Mouse (Mus musculus): ENCODE data around the gene Rorc. TPM values are rescaled to one million over a fixed set of nuclear protein-coding genes. Genes with fewer than 3 reads are reported as not detected.

Gene Rorc
- polyA plus RNA-seq, 1 experiment from 2014 or later = not detected

DNA sequence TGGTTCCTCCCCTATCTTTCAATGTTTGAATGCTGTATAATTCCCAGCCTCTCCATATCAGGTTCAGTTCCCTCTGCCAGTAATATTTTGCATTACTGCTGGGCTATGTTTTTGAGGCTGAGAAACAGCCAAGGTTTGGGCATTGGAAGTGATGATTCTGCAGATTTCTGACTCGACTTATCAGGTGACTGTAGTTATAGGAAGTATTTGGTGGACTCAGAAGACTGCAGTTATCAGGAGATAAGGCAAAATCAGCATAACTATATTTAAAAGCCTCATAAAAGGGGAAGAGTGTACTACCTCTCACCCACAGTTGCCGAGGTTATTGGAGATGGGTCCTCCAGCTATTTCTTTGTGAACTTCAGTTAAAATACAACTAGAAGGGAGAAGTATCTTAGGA lies 58.4 kb downstream of the Rorc start:
- Histone ChIP-seq H3K27ac (no peak overlapping the region), H3K36me3 (ENCODE audit: inconsistent target) (no peaks in the 10 kb centered on the region), H3K4me3 (ENCODE audit: inconsistent target) (no peak overlapping the region), H3K79me2 (ENCODE audit: inconsistent target) (no peaks in the 10 kb centered on the region)
- WGBS (ENCODE audit: missing documents) = 12% methylated on average over 2 of the region's 2 CpGs

DNA sequence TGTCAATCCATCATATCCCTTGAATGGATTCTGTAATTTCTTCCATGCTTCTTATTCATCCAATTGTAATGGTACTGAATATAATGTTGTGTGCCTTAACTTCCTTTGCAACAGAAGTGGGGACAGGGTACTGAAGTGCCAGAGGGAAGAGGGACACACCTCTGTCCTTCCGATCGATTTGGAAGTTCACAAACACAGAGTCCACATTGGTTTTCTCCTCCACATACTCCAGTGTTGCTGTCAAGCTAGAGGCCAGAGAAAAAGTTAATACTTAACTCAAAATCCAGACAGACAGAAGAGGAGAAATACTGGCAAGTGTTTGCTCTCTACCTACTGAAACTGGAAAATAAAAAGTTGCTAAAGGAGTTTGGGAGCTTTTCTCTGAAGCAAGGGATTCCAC lies 61.7 kb downstream of the Rorc start:
- H3K79me2 ChIP-seq (ENCODE audit: inconsistent target) = no peaks in the 10 kb centered on the region
- 92% methylated on average over 2 of the region's 2 CpGs for WGBS (ENCODE audit: missing documents)
- no peak overlapping the region for H3K4me3 ChIP-seq (ENCODE audit: inconsistent target)
- H3K36me3 ChIP-seq (ENCODE audit: inconsistent target) = no peaks in the 10 kb centered on the region
- no peak overlapping the region for H3K27ac ChIP-seq

DNA sequence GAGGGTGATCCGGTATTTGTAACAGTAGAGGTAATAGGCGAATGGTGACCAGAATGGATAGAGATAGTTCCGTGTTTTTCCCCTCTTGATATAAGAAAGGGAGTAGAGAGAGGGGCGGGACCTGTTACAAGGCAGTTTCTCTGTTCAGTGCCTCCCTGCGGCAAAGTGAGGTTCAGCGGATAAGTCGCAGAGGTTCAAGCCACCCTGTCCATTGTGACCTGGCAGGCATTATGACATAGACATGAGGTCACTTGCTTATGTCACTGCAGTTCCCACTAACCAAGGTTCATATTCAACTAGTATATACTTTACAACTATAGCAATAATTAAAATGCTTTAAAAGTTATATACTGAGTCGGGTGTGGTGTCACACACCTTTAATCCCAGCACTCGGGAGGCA lies 63.8 kb downstream of the Rorc start:
- H3K27ac ChIP-seq = no peak overlapping the region
- 92% methylated on average over 9 of the region's 9 CpGs for WGBS (ENCODE audit: missing documents)
- no peak overlapping the region for H3K4me3 ChIP-seq (ENCODE audit: inconsistent target)
- no peaks in the 10 kb centered on the region for H3K79me2 ChIP-seq (ENCODE audit: inconsistent target)
- H3K36me3 ChIP-seq (ENCODE audit: inconsistent target) = no peaks in the 10 kb centered on the region

- Histone ChIP-seq H3K36me3 (ENCODE audit: inconsistent target) (peaks cover 11% of the 10 kb centered on the region; the same call in 1 of the 2 replicates), H3K4me3 (ENCODE audit: inconsistent target) (no peak overlapping the region), H3K79me2 (ENCODE audit: inconsistent target) (peaks cover 16% of the 10 kb centered on the region), H3K27ac (no peak overlapping the region)
- whole genome bisulfite sequencing (ENCODE audit: missing documents) = 58% methylated on average over 3 of the region's 3 CpGs
These were observed 68.6 kb downstream of the Rorc start for GRCm38 (mm10) chr3:94441182-94441581.

DNA sequence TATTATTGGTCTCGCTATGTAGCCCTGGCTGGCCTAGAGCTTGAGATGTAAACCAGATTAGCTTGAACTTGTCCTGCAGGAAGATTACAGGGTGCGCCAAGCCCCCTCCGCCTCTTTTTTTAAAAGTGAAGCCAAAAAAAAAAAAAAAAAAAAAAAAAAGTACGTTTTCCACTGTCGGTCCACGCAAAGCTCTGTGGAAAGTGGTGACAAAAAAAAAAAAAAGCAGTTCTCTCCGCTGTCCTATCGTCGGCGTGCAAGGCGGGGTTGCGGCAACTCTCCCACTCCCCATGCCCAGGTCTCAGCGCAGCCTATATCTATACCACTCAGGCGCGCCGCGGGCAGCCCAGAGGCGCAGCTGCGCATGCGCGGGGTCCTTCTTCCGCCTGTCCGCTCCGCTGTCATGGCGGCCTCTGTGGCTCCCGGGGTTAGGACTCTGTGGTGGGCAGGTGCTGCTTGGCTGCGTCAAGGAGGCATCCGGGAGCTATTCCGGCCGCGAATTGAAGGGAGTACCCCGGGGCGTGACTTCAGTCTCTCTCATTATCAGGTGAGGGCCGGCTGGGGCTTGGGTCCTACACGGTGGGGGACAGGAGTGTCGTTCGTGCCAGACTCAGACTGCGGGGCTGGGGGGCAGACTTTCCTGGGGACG lies 70.5 kb downstream of the Rorc start, which contains the start of gene Mrpl9:
Gene Mrpl9 (plus strand): TSS at position 368 of the 646 bp plus-strand sequence.
- Histone ChIP-seq H3K36me3 (ENCODE audit: inconsistent target) (peaks cover 30% of the 10 kb centered on the region), H3K27ac (peak within 1 kb of the TSS; percentile 52), H3K4me3 (ENCODE audit: inconsistent target) (peak within 1 kb of the TSS; percentile 79), H3K79me2 (ENCODE audit: inconsistent target) (peaks cover 16% of the 10 kb centered on the region)
- under 1% methylated on average over 38 of the region's 39 CpGs for WGBS (ENCODE audit: missing documents)

DNA sequence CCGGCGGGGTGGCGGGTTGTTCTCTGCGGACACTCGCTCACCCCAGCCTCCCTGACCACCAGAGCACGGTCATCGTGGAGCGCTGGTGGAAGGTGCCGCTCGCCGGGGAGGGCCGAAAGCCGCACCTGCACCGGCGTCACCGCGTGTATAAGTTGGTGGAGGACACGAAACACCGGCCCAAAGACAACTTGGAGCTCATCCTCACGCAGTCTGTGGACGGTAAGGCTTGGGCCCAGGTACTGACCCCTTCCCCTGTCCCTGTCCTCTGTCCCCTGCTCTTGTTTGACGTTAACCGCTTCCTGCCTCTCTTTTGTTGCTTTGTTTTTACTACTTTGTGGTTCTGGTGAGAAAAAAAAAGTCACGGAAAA lies 71.0 kb downstream of the Rorc start, which contains the start of gene Oaz3:
Gene Oaz3 (minus strand): TSS at position 319 of the 368 bp plus-strand sequence.
- Histone ChIP-seq H3K27ac (peak within 1 kb of the TSS; percentile 52), H3K79me2 (ENCODE audit: inconsistent target) (peaks cover 16% of the 10 kb centered on the region), H3K36me3 (ENCODE audit: inconsistent target) (peaks cover 32% of the 10 kb centered on the region), H3K4me3 (ENCODE audit: inconsistent target) (peak within 1 kb of the TSS; percentile 79)
- under 1% methylated on average over 24 of the region's 24 CpGs for WGBS (ENCODE audit: missing documents)

Other genes with a start within 250 kb of the Rorc start
- gene Gm10696, start 194.6 kb upstream of the Rorc start, polyA plus RNA-seq (2018) = not detected in 3 replicates
- gene Gm5286, start 176.1 kb upstream of the Rorc start, polyA plus RNA-seq (2018) = not detected in 3 replicates
- gene Gm4778, start 108.8 kb upstream of the Rorc start, polyA plus RNA-seq (2018) = not detected in 3 replicates
- gene Them4, start 62.7 kb upstream of the Rorc start, polyA plus RNA-seq (2018) = 1.5 to 3.5 TPM (median 2.9 TPM) in 3 replicates
- gene Them5, start 30.7 kb upstream of the Rorc start, polyA plus RNA-seq (2018) = not detected in 3 replicates
- gene C2cd4d, start 10.4 kb upstream of the Rorc start, polyA plus RNA-seq (2018) = not detected in 3 replicates
- not detected in 3 replicates for gene Lingo4, start 25.7 kb downstream of the Rorc start, polyA plus RNA-seq (2018)
- 4.4 to 16.0 TPM (median 13.0 TPM) in 3 replicates for gene Tdrkh, start 40.5 kb downstream of the Rorc start, polyA plus RNA-seq (2018)
- gene Mrpl9, start 70.5 kb downstream of the Rorc start, polyA plus RNA-seq (2018) = 32.0 to 39.7 TPM (median 33.5 TPM) in 3 replicates
- not detected in 3 replicates for gene Oaz3, start 71.1 kb downstream of the Rorc start, polyA plus RNA-seq (2018)
- gene Celf3, start 105.5 kb downstream of the Rorc start, polyA plus RNA-seq (2018) = not detected in 3 replicates
- gene Riiad1, start 107.5 kb downstream of the Rorc start, polyA plus RNA-seq (2018) = 1.3 to 2.2 TPM in 2 of 3 replicates, not detected in the other
- 54.8 to 74.9 TPM (median 55.4 TPM) in 3 replicates for gene Snx27, start 209.9 kb downstream of the Rorc start, polyA plus RNA-seq (2018)